Mouse (Mus musculus) liver, embryonic 13.5 days (tissue): ENCODE measurements around the gene Gm20481. TPM values are rescaled to one million over a fixed set of nuclear protein-coding genes. Genes with fewer than 3 reads are reported as not detected.
"Not testable (repeated sequence)": the region's sequence is repeated elsewhere in the genome, so short reads cannot be mapped to it uniquely, and the experiment has no call there.

Experiments
- ATAC-seq: fragments of 200-750 bp; cut with Nextera tagmentation; 2 replicates; pipeline ENCODE4 v1.8.0; 2017; ENCODE audit warnings: low read depth, mild to moderate bottlenecking, moderate number of reproducible peaks, moderate library complexity
- DNase-seq: peaks from one replicate; pipeline ENCODE4 v3.0.0; 2022
- H3K27ac ChIP-seq: fragments of 300-500 bp; sonication (generic); 2 replicates; pipeline ENCODE4 v1.5.1; 2015; ENCODE audit warnings: moderate library complexity, mild to moderate bottlenecking, inconsistent platforms
- H3K27me3 ChIP-seq: fragments of 300-500 bp; sonication (generic); 2 replicates; pipeline ENCODE4 v1.6.1; 2015; ENCODE audit warnings: mild to moderate bottlenecking, inconsistent platforms
- H3K36me3 ChIP-seq: fragments of 300-500 bp; sonication (generic); 2 replicates; pipeline ENCODE4 v1.6.1; 2015; ENCODE audit warnings: mild to moderate bottlenecking, inconsistent platforms
- H3K4me1 ChIP-seq: fragments of 300-500 bp; sonication (generic); replicated peaks from 2 replicates; pipeline ENCODE4 v1.6.1; 2015; ENCODE audit warnings: inconsistent platforms
- H3K4me2 ChIP-seq: fragments of 300-500 bp; sonication (generic); 2 replicates; pipeline ENCODE4 v1.6.1; 2015; ENCODE audit warnings: inconsistent platforms, mild to moderate bottlenecking, moderate library complexity
- H3K4me3 ChIP-seq: fragments of 300-500 bp; sonication (generic); replicated peaks from 2 replicates; pipeline ENCODE4 v1.5.1; 2015; ENCODE audit warnings: mild to moderate bottlenecking, inconsistent platforms
- H3K9ac ChIP-seq: fragments of 300-500 bp; sonication (generic); 2 replicates; pipeline ENCODE4 v1.6.1; 2015; ENCODE audit warnings: mild to moderate bottlenecking, inconsistent platforms
- H3K9me3 ChIP-seq: fragments of 300-500 bp; sonication (generic); replicated peaks from 2 replicates; pipeline ENCODE4 v1.6.1; 2016; ENCODE audit warnings: inconsistent platforms
- WGBS: fragments of 180-500 bp; shearing (Covaris S2); methylation state at CpG from one replicate; pipeline ENCODE4 v1.1.7; 2015; ENCODE audit not compliant: insufficient replicate concordance; 5-methylcytosine and 5-hydroxymethylcytosine counted together
- polyA plus RNA-seq: library from polyadenylated mRNA; unstranded; fragments of >200 nt; fragmentation: Nextera tagmentation; extraction: Ambion mirVana; gene quantifications from 2 replicates; pipeline ENCODE4 v1.2.1, GENCODE M21; 2015

Gm20481 gene
- polyA plus RNA-seq, 1 experiment from 2014 or later = not detected

- no peak for DNase-seq
- peaks cover 77% of the 10 kb centered on the region for H3K27me3 ChIP-seq
- H3K4me3 ChIP-seq = no peak overlapping the region; the same call in 1 of the 2 replicates
- H3K4me2 ChIP-seq = no peak overlapping the region
- ATAC-seq = no peak
- no peaks in the 10 kb centered on the region for H3K36me3 ChIP-seq
- H3K27ac ChIP-seq = no peak overlapping the region
- H3K9me3 ChIP-seq = no peaks in the 10 kb centered on the region
- peaks cover 19% of the 10 kb centered on the region for H3K4me1 ChIP-seq
- H3K9ac ChIP-seq = no peak overlapping the region
Measured at GRCm38 (mm10) chr17:34960702-34961493, 8.8 kb upstream of the Gm20481 start.

GRCm38 (mm10) chr17:34962125-34962524 is 7.6 kb upstream of the Gm20481 start:
- no peak overlapping the region for H3K27ac ChIP-seq
- H3K4me1 ChIP-seq = peaks cover 20% of the 10 kb centered on the region
- peaks cover 74% of the 10 kb centered on the region for H3K27me3 ChIP-seq
- H3K36me3 ChIP-seq = no peaks in the 10 kb centered on the region
- 20% methylated on average over 3 of the region's 3 CpGs for WGBS
- H3K4me3 ChIP-seq = no peak overlapping the region
- no peaks in the 10 kb centered on the region for H3K9me3 ChIP-seq
- no peak for DNase-seq
- no peak overlapping the region for H3K4me2 ChIP-seq
- no peak for ATAC-seq
- H3K9ac ChIP-seq = no peak overlapping the region

- 34% methylated on average over 1 of the region's 1 CpGs for WGBS
- H3K27me3 ChIP-seq = peaks cover 76% of the 10 kb centered on the region
Measured at GRCm38 (mm10) chr17:34962841-34963240, 6.9 kb upstream of the Gm20481 start.

GRCm38 (mm10) chr17:34964640-34965049 is 5.1 kb upstream of the Gm20481 start:
- H3K9me3 ChIP-seq = no peaks in the 10 kb centered on the region
- H3K36me3 ChIP-seq = no peaks in the 10 kb centered on the region
- H3K9ac ChIP-seq = no peak overlapping the region
- H3K4me2 ChIP-seq = no peak overlapping the region
- no peak for DNase-seq
- ATAC-seq = no peak
- H3K4me3 ChIP-seq = no peak overlapping the region
- WGBS = 27% methylated on average over 1 of the region's 1 CpGs
- H3K27ac ChIP-seq = no peak overlapping the region
- peaks cover 16% of the 10 kb centered on the region for H3K4me1 ChIP-seq
- H3K27me3 ChIP-seq = peaks cover 82% of the 10 kb centered on the region

More at GRCm38 (mm10) chr17:34962841-34963240, 6.9 kb upstream of the Gm20481 start:
- no peak for ATAC-seq
- Histone ChIP-seq H3K4me3 (no peak overlapping the region), H3K9ac (no peak overlapping the region), H3K9me3 (no peaks in the 10 kb centered on the region), H3K4me1 (peaks cover 20% of the 10 kb centered on the region), H3K27ac (no peak overlapping the region), H3K4me2 (no peak overlapping the region), H3K36me3 (no peaks in the 10 kb centered on the region)
- DNase-seq = no peak

DNA sequence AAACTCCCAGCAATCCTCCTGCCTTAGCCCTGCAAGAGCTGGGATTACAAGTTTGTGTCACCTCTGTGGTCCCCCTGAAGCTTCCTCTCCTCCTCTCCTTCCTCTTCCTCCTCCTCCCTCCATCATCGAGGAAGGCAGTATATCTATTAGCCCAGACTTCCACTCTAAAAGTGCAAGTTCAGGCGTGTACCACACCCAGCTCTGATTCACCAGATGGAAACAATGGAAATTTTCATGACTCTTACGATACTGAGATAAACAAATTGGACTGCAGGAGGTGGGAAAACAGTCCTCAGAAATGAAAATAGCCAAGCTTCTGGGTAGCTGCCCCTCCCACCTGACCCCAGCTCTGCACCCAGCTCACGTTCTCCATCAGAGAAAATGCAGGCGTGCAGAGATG is 4.1 kb upstream of the Gm20481 start:
- Histone ChIP-seq H3K9ac (no peak overlapping the region), H3K9me3 (no peaks in the 10 kb centered on the region), H3K4me2 (no peak overlapping the region), H3K27ac (no peak overlapping the region), H3K36me3 (no peaks in the 10 kb centered on the region), H3K4me3 (no peak overlapping the region), H3K27me3 (peaks cover 83% of the 10 kb centered on the region), H3K4me1 (peaks cover 7% of the 10 kb centered on the region; the same call in 1 of the 2 replicates)
- 35% methylated on average over 5 of the region's 5 CpGs for WGBS
- DNase-seq (no peak), ATAC-seq (no peak)

DNA sequence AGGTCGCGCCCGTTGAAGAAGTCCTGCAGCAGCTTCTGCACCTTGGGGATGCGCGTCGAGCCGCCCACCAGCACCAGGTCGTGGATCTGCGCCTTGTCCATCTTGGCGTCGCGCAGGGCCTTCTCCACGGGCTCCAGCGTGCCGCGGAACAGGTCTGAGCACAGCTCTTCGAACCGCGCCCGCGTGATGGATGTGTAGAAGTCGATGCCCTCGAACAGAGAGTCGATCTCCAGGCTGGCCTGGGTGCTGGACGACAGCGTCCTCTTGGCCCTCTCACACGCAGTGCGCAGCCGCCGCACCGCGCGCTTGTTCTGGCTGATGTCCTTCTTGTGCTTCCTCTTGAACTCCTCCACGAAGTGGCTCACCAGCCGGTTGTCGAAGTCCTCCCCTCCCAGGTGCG is 1.1 kb downstream of the Gm20481 start:
- not testable (repeated sequence) for H3K36me3 ChIP-seq, H3K4me1 ChIP-seq, DNase-seq, H3K9ac ChIP-seq, H3K27ac ChIP-seq, H3K9me3 ChIP-seq, ATAC-seq, H3K4me3 ChIP-seq, H3K4me2 ChIP-seq
- H3K27me3 ChIP-seq = peaks cover 69% of the 10 kb centered on the region
- 34% methylated on average over 24 of the region's 37 CpGs for WGBS

GRCm38 (mm10) chr17:34971694-34972068 is 2.0 kb downstream of the Gm20481 start:
- peak overlapping the region; percentile 72 for H3K4me2 ChIP-seq
- not testable (repeated sequence) for H3K4me1 ChIP-seq, H3K9ac ChIP-seq, H3K36me3 ChIP-seq, DNase-seq, H3K27ac ChIP-seq, H3K9me3 ChIP-seq
- WGBS = 2% methylated on average over 26 of the region's 43 CpGs
- H3K27me3 ChIP-seq = peaks cover 62% of the 10 kb centered on the region
- H3K4me3 ChIP-seq = peak overlapping the region; percentile 50
- ATAC-seq = peak; percentile 25

DNA sequence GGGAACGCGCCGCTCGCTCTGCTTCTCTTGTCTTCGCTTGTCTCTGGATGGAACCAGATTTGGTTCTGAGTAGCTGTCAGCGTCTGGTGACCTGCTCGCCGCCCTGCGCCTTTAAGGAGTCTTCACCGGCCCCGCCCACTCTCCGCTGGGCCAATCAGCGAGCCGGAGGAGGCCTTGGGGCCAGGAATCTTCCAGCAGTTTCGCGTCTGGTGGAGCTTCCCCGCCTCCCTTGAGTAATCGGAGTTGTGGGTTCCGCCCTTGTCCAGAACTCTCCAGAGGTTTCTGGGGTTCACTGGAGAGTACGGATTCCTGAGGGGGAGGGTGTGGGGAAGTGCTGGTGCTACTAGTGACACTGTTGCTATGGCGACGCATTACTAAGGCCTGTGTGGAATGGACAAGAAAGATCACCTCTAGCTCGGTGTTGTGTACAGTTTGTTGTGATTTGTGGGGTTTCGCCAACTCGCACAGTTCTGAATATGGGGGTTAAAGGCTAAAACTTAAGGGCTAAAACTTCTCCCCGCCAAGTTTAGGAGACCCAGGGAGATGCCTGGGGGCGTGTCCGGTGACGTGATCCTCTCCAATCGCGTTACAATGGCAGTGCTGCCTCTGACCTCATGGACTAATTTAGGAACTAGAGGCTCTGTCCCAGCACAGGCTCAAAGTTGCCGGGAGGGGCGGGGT is 2.5 kb downstream of the Gm20481 start, which contains the start of the genes Hspa1a and Hspa1l:
Gene Hspa1a, minus strand, starts transcription at position 88 of the 681 bp plus-strand sequence.
Gene Hspa1l, plus strand, starts transcription at position 635 of the 681 bp plus-strand sequence.
- Histone ChIP-seq H3K4me2 (peak within 1 kb of the TSS; percentile 72), H3K9ac (peak within 1 kb of the TSS; percentile 52), H3K4me3 (peak within 1 kb of the TSS; percentile 50), H3K27me3 (peaks cover 61% of the 10 kb centered on the region)
- H3K27ac ChIP-seq, H3K36me3 ChIP-seq, H3K9me3 ChIP-seq, H3K4me1 ChIP-seq: not testable (repeated sequence)
- ATAC-seq (peak; percentile 91), DNase-seq (peak; percentile 66)
- 1% methylated on average over 33 of the region's 33 CpGs for WGBS

DNA sequence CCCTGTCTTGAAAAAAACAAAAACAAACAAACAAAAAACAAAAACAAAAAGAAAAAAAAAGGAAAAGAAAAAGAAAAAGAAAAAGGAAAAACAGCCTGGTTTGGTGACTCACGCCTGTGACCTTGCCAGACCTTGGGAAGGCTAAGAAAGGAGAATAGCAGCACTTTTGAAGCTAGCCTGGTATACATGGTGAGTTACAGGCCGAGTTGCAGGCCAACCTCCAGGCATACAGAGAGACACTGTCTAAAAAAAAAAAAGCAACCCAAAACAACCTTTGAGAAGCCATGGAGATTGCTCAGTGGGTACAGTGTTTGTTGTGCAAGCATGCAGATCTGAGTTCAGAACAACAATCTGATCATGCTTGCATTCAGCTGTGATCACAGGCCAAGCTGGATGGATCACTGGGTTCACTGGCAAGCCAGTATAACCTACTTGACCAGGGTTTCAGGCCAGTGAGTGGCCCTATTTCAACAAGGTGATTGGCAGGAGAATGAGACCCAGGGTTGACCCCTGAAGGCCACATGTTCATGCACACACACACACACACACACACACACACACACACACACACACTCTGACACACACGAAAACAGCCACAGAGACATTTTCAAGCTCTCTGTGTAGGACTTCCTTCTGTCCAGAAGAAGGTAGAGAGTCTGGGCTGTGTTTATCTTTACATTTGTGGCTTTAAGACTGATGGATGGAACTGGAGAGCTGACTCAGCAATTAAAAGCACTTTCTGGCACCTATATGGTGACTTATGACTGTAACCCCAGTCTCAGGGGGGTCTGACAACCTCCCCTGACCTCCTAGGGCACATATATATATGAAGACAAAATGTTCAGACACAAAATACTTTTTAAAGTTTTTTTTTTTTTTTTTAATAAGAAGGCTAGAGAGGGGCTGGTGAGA is 6.1 kb downstream of the Gm20481 start:
- H3K9ac ChIP-seq = no peak overlapping the region

DNA sequence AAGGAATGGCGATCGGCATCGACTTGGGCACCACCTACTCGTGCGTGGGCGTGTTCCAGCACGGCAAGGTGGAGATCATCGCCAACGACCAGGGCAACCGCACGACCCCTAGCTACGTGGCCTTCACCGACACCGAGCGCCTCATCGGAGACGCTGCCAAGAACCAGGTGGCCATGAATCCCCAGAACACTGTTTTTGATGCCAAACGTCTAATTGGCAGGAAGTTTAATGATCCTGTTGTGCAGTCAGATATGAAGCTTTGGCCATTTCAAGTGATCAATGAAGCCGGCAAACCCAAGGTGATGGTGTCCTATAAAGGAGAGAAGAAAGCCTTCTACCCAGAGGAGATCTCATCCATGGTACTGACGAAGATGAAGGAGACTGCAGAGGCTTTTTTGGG is 7.3 kb downstream of the Gm20481 start:
- ATAC-seq (no peak), DNase-seq (no peak)
- WGBS = 86% methylated on average over 20 of the region's 20 CpGs
- peaks cover 20% of the 10 kb centered on the region for H3K4me1 ChIP-seq
- peaks cover 20% of the 10 kb centered on the region for H3K27me3 ChIP-seq
- H3K9ac ChIP-seq = no peak overlapping the region
- no peaks in the 10 kb centered on the region for H3K9me3 ChIP-seq
- H3K4me2 ChIP-seq = no peak overlapping the region
- no peak overlapping the region for H3K4me3 ChIP-seq
- H3K27ac ChIP-seq = no peak overlapping the region
- peaks cover 9% of the 10 kb centered on the region; the same call in 1 of the 2 replicates for H3K36me3 ChIP-seq

More for the DNA sequence above, 6.1 kb downstream of the Gm20481 start:
- WGBS = 62% methylated on average over 3 of the region's 3 CpGs
- Histone ChIP-seq H3K36me3 (peaks cover 9% of the 10 kb centered on the region; the same call in 1 of the 2 replicates), H3K4me2 (no peak overlapping the region), H3K4me1 (peaks cover 16% of the 10 kb centered on the region), H3K9me3 (no peaks in the 10 kb centered on the region), H3K27ac (no peak overlapping the region), H3K27me3 (peaks cover 26% of the 10 kb centered on the region), H3K4me3 (no peak overlapping the region)
- no peak for DNase-seq
- no peak for ATAC-seq

DNA sequence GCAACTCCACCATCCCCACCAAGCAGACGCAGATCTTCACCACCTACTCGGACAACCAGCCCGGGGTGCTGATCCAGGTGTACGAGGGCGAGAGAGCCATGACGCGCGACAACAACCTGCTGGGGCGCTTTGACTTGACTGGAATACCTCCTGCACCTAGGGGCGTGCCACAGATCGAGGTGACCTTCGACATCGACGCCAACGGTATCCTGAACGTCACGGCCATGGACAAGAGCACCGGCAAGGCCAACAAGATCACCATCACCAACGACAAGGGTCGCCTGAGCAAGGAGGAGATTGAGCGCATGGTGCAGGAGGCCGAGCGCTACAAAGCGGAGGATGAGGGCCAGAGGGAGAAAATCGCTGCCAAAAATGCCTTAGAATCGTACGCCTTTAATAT is 8.5 kb downstream of the Gm20481 start:
- H3K27ac ChIP-seq = no peak overlapping the region
- no peak overlapping the region for H3K4me3 ChIP-seq
- no peaks in the 10 kb centered on the region for H3K9me3 ChIP-seq
- H3K4me1 ChIP-seq = peaks cover 24% of the 10 kb centered on the region
- ATAC-seq = no peak
- DNase-seq = no peak
- 87% methylated on average over 27 of the region's 27 CpGs for WGBS
- H3K27me3 ChIP-seq = peaks cover 8% of the 10 kb centered on the region
- peaks cover 9% of the 10 kb centered on the region; the same call in 1 of the 2 replicates for H3K36me3 ChIP-seq
- no peak overlapping the region for H3K9ac ChIP-seq
- H3K4me2 ChIP-seq = no peak overlapping the region
